Mouse (Mus musculus): ENCODE data around the gene Hipk2.

The Hipk2 gene

DNA sequence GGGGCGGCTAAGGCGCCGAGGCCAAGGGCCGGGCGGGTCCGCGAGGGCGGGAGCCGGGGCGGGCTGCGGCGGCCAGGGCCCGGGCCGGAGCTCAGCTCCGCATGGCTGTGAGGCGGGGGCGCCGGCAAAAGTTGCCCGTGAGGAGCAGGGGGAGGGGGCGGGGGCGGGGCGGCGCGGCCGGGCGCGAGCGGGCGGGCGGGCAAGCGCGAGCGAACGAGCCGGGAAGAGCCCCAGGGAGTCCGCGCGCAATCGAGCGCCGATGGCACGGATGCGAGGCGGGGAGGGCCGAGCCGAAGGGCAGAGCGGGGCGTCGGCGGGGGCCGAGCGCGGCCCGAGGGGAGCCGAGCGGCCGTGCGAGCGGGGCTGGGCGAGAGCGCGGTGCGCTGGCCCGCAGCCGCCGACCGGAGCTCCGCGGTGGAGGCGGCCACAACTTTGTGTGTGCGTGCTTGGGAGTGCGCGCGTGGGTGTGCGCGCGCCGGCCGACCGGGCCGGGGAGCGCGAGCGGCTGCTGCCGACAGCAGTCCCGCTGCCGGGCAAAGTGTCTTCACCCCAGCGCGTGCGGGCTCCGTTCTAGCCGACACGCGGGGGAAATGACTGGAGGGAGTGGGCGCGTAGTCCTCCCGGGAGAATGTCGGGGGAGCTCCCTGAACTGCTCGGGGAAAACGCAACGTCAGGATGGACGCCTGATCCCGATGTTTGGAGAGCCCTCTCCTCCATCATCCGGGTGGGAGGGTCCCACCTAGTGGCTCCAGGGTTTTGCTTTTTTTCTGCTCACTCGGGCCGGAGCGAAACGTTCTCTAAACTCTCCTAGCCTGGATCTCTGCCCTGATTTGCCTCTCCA lies at the start of gene Hipk2:
Hipk2 (minus strand) TSS at position 95 of the 841 bp plus-strand sequence.
- peak; percentile 79 for DNase-seq

DNA sequence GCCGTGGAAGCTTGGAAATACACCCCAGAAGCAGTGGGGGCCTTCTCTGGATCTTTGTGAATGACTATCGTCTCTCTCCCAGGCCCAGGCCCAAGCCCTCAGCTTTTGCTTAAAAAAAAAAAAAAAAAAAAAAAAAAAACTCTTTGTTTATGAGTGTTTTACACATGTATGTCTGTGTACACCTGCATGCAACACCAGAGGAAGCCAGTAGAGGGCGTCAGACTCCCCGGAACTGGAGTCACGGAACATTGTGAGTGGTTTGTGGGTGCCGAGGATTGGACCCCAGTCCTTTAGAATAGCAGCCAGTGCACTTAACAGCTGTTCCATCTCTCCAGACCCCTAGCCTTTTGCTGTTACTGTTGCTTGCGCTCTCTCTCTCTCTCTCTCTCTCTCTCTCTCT lies 49.8 kb upstream of the Hipk2 start:
- no peak for DNase-seq

DNA sequence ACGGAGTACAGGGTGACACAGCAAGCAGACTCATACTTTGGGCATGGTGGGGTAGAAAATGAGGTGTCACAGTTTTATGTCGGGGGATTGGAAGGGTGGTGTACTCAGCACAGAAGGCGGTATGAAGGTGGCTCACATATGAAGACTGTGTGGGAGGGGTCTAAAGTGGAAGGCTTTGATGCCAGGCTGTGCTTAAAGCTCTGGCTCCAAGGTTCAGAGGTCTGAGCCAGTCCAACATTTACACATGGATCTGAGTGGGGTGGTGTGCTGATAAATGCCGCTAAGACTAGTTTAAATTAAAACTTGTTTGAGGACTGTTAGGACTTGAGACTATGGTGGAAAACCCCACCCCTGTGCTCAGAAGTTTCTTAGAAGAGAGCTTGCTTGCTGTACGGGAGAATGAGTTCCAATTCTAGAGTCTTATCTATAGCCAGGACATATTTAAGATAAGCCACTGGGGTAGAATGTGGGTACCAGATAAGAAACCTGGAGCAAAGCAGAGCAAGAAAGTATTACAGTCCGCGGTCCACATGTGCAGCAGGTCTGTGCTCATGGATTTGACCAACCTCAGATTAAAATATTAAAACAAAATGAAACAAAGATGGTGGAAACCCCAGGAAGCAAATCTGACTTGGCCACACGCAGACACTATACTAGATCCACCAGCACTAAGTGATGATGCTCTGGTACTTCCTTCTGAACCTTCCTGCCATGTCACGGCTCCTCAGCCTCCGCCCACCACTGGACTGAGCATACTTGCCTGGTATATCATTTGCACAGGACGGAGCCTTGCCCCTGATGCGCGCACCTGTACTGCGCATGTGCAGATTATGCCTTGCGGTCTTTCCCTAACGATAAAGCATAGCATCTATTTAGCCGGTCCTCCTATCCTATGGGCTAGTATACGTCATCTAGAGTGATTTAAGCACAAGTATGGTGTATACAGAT lies 48.2 kb upstream of the Hipk2 start:
- DNase-seq: no peak

DNA sequence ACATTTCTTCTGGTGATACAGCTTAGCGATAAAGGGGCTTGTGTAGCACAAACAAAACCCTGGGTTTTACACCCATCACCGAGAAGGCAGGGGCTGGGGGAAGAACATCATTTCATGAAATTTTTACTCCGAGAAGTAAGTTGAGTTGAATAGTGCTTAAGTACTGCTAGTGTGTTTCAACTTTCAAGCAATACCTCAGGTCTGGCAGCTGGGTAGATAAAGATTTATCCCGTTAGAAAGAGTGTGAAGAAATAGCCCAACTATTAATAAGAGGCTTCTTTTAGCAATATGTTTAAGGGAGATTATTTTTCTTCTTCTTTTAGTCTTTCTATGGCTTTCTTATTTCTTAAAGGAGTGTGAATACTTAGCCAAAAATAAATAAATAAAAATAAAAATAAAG lies 47.5 kb upstream of the Hipk2 start:
- DNase-seq: no peak

DNA sequence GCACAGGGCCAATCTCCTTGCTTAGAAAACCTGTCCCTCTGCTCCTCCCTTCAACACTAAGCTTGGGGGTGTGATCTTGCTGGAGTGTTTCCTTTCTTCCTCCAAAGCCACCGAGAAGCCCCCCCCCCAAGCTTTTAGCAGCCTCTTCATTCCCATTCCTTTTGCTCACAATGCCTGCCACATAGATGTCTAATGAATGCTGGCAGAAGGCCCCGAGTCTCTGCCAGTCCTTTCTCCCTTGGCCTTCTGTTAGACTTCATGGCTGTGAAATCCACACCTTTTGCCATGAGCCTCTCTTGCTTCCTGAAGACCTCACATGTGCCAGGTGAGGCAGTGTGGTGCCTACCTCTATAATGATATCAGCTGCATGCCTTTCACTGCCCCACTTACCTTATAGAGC lies 46.6 kb upstream of the Hipk2 start:
- no peak for DNase-seq

DNA sequence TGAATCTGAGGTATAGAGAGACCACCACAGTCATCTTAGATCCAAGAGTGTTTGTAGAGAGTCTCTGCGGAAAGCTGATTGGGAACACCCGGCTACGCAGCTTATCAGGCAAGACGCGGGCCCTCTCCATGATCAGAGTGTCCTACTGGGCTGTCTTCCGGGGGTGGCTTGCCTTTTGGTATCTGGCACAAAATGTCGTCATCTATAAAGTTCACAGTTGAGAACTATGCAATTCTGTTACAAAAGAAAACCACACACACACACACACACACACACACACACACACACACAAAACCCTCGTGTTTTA lies 45.8 kb upstream of the Hipk2 start:
- no peak for DNase-seq

DNA sequence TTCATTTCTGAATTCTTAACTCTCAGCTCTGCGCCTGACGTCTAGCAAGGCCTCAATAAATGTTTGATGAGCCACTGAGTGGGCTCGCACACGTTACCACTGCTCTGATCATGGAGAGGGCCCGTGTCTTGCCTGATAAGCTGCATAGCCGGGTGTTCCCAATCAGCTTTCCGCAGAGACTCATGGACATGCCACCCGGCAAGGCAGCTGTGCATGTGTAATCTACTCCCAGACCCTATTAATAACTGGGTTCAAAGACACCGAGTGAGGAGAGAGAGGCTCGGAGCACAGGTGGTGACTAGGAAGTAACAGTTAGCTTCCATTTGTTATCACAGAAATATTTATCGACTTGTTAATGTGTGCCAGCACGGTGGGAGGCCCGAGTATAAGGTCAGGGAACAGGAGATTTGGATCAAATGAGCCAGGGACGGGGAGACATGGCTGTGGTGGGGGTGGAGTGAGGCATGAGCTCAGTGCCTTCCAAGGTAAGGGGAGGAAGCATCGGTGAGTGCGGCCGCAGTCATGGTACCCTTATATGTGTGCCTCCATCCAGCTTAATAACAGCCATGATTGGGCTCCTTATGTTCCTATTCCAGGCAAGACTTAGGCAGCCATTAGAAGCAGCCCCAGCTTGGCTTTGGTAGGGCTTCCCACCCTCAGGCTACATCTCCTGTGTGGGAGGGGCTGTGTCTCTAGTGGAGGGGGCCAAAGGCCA lies 45.3 kb upstream of the Hipk2 start:
- DNase-seq: no peak

DNA sequence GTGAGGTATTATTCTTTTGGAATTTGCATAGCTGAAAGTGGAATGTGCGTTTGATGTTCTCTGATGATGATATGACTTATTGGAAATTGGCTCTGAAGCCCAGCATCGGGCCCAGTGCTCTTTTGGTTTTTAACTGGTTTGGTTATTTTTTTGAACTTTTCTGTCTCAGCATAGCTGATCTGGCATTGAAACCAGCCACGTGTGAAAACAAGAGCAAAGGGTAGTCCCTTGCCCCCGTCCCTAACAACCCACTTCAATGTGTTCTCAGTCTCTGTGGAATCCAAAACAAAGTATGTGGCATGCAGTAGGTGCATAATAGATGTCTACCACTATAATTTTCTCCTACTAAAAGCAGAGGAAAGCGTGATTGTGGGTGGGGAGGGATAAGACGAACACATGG lies 44.2 kb upstream of the Hipk2 start:
- DNase-seq: no peak

DNA sequence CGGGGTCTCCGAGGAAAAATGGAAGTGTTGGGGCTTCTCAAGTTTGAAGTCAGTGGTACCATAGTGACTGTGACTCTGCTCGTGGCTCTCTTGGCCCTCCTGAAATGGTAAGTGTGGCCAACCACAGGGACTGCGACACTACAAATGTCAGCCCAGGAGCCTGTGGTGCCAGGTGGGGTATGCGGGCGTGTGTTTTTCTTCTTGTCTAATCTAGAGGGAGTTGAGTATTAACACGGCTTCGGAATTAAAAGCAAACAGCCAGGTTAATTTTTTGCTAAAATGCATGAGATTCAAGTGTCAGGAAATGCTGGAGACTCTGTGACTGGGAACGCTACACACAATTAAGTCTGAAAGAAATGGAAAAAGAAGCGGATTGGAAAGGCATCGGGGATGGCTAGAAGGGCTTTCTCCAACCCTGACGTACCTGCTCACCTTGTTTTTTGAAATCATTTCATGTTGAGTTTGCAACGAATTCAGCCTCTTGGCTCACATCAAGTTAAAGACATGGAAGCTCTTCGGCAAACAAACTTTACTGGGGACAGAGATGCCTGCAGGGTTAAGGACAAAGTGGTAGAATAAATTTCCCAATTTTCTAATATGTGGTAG lies 43.3 kb upstream of the Hipk2 start:
- DNase-seq: no peak

DNA sequence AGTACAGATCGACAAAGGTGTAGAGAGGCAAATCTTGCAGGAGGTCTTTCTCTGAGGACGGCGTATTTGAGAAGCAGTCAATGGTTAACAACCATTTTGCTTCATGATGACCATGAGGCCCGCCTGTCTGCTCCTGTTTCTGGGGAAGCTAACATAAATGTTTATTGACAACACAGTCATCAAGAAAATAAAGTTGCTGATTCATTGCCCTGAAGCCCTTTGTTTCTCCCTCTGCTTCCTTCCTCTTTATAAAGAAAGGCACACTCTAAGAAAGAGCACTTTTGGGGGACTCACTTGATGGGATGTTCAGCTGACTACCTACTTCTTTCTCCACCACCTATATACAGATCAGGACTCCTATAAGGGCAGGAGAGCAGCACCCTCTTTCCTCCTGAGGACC lies 42.8 kb upstream of the Hipk2 start:
- no peak for DNase-seq

DNA sequence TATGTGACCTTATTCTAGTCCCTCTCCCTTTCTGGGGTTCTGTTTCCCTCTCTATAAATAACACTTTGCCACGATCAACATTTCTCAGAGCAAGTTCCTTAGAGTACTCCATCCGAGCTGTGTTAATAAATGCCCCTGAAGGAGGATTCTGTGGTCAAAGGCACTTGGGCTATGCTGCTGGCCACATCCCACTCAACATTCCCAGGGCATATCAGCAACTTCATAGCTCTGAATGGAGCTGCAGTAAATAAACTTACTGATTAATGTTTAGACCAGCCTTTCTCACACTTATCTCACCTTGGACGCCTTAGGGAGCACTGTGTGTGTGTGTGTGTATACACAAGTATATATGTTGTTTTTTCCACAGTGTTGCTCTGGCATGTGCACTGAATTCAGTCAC lies 41.5 kb upstream of the Hipk2 start:
- no peak for DNase-seq

DNA sequence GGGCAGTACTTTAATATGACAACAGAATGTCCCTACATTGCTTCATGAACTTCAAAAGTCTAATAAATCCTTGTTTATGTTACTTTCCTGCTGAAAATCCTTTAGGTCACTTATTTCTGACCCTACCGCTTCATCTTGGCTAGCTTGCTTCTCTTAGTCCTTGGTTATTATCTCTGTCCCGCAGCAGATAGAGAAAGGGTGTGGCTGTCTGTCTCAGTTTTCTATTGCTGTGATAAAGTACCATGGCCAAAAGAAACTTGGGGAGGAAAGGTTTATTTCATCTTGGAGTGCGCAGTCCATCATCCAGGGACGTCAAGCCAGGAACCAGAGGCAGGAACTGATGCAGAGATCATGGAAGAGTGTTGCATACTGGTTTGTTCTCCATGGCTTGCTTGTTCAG lies 40.6 kb upstream of the Hipk2 start:
- DNase-seq: no peak

DNA sequence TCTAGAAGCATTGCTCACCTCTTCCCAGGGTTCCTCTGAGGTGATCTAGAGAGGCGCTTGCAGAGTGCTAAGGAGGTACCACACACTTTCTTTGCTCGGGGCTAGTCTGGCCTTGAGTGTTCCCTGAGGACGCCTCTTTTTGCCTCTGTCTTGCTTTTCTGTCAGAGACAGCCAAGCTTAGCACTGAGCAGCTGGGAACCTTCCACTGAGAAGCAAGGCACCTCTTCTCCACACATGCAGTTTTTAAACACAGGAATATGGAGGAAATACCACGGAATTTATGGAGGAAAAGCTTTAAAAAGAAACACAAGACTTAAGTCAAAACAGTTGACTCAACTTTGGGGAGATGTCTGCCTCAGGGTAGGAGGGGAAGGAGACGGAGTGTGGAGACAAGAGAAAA lies 39.8 kb upstream of the Hipk2 start:
- DNase-seq: no peak

DNA sequence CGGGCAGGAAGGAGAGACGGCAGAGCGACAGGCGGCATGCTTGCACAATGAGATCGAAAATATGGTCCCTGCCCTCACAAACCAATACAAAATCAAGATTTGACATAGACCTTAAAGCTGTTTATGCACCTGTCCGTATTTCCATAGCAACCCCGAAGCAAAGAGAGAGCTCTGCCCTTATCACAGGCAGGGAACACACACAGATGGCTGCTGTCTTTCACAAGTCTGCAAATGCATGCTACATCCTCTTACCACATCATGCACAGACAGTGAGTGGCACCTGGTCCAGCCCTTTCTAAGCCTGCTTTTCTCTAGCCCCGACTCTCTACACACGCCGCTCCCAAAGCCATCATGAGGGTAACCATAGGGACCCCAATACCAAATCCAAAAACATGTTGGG lies 38.2 kb upstream of the Hipk2 start:
- no peak for DNase-seq

DNA sequence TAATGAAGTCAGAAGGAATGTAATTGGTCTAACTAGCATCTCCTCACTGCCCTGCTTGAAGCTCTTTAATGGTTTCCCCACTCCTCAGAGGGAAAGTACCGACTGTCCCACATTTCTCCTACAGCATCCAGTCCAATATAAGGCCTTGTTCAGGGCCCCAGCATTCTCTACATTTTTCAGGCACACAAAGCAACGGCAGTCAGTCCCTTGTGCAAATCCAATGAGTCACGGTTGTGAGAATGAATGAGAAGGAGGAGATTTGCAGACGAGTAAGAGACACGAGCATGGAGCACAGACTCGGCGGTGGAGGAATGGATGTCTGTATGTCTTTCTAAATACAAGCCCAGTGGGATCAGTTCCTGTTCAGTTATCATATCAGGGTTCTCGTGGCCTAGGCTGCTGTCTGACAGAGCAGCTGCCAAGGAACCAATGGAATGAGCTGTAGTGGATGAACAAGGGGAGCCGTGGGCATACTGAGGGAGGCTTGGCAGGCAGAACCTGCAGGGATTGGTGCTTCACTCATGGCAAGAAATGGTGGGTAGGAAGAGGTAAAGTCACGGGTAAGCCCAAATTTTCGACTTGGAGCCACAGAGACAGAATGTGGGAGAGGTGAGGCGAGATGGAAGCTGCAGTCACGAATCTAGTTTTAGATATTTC lies 37.5 kb upstream of the Hipk2 start:
- DNase-seq: no peak

DNA sequence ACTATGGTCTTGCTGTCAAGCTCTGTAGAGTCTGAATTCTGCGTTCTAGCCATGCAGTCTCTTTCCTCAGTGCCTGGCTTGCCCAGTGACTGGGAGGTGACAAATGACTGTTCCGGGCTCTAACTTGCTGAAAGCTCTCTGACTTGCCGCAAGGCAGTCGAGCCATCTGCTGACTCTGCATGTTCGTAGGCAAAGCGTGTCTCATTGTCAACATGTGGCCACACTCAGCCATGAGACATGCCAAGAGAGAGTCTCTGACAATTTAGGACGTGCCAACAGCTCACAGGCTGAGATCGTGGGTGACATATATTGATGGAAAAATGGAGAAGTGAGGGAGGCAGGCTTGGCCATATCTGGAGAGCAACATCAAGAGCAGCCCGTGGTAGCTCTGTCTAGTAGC lies 36.9 kb upstream of the Hipk2 start:
- DNase-seq: no peak

DNA sequence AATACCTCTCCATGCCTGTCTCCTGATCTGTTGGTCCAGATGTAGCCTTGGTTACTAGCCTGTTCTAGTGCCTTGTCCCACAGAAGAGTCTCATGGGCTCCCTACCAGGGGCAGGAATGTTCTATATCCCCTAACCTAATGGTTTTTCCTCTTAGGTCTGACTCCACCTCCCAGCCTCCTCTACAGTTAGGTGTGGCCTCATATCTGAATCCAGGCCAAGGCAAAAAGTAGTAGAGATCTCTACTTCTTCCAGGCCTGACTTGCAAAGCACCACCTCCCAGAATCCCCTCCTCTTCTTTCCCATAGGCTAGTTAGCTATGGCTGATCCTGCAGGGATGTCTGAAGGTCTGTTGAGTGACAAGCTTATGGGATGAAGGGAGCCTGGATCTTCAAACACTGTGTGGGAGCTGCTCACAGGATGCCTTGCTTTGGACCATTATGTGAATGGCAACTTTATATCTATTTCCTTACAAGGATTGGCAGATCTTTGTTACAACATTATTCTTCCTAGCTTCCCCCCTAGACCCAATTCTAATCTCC lies 36.2 kb upstream of the Hipk2 start:
- no peak for DNase-seq

DNA sequence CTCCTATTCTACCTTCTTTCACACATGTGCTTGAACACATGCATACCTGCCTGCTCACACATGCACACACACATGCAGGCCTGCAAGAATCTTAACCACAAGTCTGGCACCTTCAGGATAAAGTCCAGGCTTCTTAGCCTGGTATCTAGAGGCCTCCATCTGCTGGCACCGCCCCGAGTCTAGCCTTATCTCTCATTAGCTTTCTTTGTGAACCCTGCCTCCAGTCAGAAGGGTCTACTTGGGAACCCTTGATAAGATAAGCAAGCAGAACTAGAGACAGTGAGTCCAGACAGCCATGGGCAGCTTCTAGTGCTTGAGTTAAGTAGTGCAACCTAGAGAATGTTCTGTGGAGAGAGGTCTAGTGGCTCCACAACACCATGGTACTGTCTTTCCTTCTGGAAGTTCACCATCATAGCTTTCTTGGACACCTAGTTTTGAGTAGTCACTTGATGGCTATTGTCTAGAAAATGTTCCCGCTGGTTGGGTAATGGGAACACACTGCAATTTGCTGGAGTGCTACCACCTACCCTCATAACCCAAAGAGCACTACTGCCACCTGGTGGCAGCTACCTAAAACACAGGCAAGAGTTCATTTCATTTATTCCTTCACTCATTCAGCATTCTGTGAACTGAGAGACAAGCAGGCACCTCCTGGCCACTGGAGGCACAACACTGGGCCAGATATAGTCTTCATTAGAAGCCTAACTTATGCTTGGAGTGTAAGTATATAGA lies 35.0 kb upstream of the Hipk2 start:
- peak; percentile 61 for DNase-seq

DNA sequence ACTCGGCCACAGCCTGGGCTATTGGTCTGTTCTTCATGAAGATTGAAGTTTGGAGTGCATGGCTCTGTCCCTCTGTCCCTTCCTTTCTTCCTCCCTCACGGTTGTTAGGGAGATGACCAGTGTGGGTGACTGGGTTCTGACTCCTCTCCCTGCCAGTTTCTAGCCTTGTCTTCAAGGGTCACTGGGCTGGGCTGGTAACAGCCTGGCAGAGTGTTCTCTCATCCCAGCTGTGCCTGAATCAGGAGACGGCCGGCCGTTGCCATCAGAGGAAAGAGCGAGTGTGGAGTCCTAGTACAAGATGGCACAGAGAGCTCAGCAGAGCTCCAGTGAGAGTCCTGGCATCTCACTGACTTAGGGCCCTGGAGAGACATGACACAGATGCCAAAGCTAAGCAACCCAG lies 32.4 kb upstream of the Hipk2 start:
- no peak for DNase-seq

DNA sequence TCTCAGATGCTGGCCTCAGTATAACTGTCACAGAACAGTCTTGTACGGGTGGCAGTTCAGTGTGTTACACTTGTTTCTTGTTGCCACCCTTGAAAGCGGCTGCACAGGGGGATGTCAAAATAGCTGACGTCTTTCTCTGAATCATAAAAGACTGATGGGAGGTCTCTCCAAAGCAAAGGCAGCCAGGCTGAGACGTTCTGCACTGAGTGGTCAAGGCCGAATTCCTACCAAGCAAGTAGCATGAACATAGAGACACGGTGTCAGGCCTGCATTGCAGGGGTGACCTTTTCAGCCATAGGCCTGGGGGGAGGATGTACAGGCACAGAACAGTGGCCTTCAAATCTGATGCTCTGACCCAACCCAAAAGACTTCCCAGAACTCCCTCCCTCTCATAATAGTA lies 30.0 kb upstream of the Hipk2 start:
- no peak for DNase-seq

DNA sequence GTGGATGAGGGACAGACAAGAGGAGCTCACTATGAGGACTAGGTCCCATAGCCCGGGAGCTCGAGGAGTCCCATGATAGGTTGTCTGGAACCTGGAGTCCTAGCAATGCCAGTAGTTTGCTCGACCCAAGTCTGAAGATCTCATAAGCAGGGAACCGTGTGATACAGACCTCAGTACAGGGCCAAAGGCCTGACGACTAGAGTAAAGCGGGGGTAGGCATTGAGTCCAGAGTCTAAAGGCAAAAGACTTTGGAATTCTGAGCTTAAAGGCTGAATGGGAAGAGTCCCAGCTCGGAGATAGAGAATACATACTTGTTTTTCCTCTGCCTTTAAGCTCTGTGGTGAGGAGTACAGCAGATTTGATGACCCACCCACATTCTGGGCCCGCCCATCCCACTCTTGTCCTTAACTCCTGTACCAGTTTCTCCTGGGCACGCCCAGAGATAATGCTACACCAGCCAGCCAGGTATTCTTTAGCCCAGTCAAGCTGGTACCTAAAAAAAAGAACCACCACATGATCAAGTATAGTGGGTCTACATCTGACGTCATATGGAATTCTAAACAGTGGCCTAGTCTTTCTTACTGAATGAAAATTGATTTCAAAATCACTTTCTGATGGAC lies 27.0 kb upstream of the Hipk2 start:
- DNase-seq: no peak

Measured in cerebellum, adult 9-11 months (tissue).